Mouse (Mus musculus) sigmoid colon, adult 10 weeks (tissue): ENCODE results near the gene Plcxd2. TPM values are rescaled to one million over a fixed set of nuclear protein-coding genes. Genes with fewer than 3 reads are reported as not detected.

ENCODE experiments used
- polyA plus RNA-seq: library from polyadenylated mRNA; stranded (reverse); fragments of 350-450 nt; fragmentation: Illumina TruSeq; extraction: RNeasy Lipid Tissue Mini Kit (QIAGEN cat#74804); gene quantifications from one replicate; pipeline ENCODE4 v1.2.3, GENCODE M21; 2014; ENCODE audit warnings: low read depth, low replicate concordance

Gene Plcxd2
- 9.9 TPM for polyA plus RNA-seq

GRCm38 (mm10) chr16:46010153-46010905 lies at the start of gene Plcxd2:
Gene Plcxd2 (minus strand): TSS chr16:46010218.

GRCm38 (mm10) chr16:45953394-45953793 lies 56.6 kb downstream of the Plcxd2 start, which contains the start of gene Phldb2:
Gene Phldb2 (minus strand): TSS chr16:45953598.

Other genes with a start within 250 kb of the Plcxd2 start
- 25.6 TPM for gene Phldb2, start 56.6 kb downstream of the Plcxd2 start, polyA plus RNA-seq
- gene Cd96, start 110.0 kb upstream of the Plcxd2 start, polyA plus RNA-seq, result 1.4 TPM
- 7.3 TPM for gene Gm4737, start 144.9 kb upstream of the Plcxd2 start, polyA plus RNA-seq